In genomic region chr4:43668782-43669427, GRCm38 (mm10) we compare ENCODE assay signal across 8 mouse cellular contexts. TPM values are rescaled to one million over a fixed set of nuclear protein-coding genes. Genes with fewer than 3 reads are reported as not detected.
DNase-seq lines count a peak whose midpoint lies in the region; ATAC-seq and TF ChIP-seq lines count a peak whose summit lies in the region.

Gene Tmem8b (plus strand): TSS chr4:43668971.
Gene Fam221b (minus strand): TSS chr4:43669145.

- WGBS in forebrain, embryonic 15.5 days: 2% methylated on average over 37 of the region's 41 CpGs
- 3% methylated on average over 33 of the region's 41 CpGs for WGBS in lung, embryonic 15.5 days

- peak within 1 kb of the TSS; percentile 92 for H3K4me2 ChIP-seq in forebrain, embryonic 15.5 days (replicated peaks)
- peak within 1 kb of the TSS; percentile 87 for H3K4me2 ChIP-seq in lung, embryonic 15.5 days

- H3K4me3 ChIP-seq in ES-E14 (ENCODE audit: insufficient read depth in 1 of 2, low read depth in 1 of 2, low read length in 2 of 2, poor library complexity in 1 of 2, severe bottlenecking in 1 of 2): peak within 1 kb of the TSS; percentile 69 to 73
- H3K4me3 ChIP-seq in forebrain, embryonic 15.5 days: peak within 1 kb of the TSS; percentile 85
- H3K4me3 ChIP-seq in lung, embryonic 15.5 days: peak within 1 kb of the TSS; percentile 86

- H3K9me3 ChIP-seq in ES-E14 (ENCODE audit: control insufficient read depth, insufficient read depth, low read depth, low read length): no peaks in the 10 kb centered on the region
- no peaks in the 10 kb centered on the region for H3K9me3 ChIP-seq in forebrain, embryonic 15.5 days
- H3K9me3 ChIP-seq in lung, embryonic 15.5 days: no peaks in the 10 kb centered on the region

- no peaks in the 10 kb centered on the region for H3K36me3 ChIP-seq in ES-E14 (ENCODE audit: control insufficient read depth, insufficient read depth, low read length, poor library complexity, severe bottlenecking)
- H3K36me3 ChIP-seq in forebrain, embryonic 15.5 days: peaks cover under 1% of the 10 kb centered on the region; the same call in 1 of the 2 replicates
- H3K36me3 ChIP-seq in lung, embryonic 15.5 days: no peaks in the 10 kb centered on the region

- intact Hi-C loops in heart, postnatal 36 days (cut with DNase I): loop anchor here (5.0 kb wide), 1 partner anchor 92 kb away; the partner anchor contains the start of genes Gba2 and Rgp1

- no peaks in the 10 kb centered on the region for H3K27me3 ChIP-seq in forebrain, embryonic 15.5 days
- H3K27me3 ChIP-seq in lung, embryonic 15.5 days: peaks cover 25% of the 10 kb centered on the region; the same call in 1 of the 2 replicates

- ATAC-seq in forebrain, embryonic 15.5 days (replicated peaks): peak; percentile 96
- peak; percentile 93 for ATAC-seq in lung, embryonic 15.5 days (ENCODE audit: borderline replicate concordance, extremely low read depth, low FRiP score, low TSS enrichment)

- peak within 1 kb of the TSS; percentile 65 for H3K9ac ChIP-seq in ES-E14 (ENCODE audit: insufficient read depth, low read depth, low read length, poor library complexity, severe bottlenecking)
- H3K9ac ChIP-seq in forebrain, embryonic 15.5 days (replicated peaks): peak within 1 kb of the TSS; percentile 93
- H3K9ac ChIP-seq in lung, embryonic 15.5 days: peak within 1 kb of the TSS; percentile 83

- H3K4me1 ChIP-seq in ES-E14 (ENCODE audit: control insufficient read depth in 2 of 2, insufficient read depth in 2 of 2, low read length in 2 of 2, poor library complexity in 1 of 2): peaks cover 0 to 2% of the 10 kb centered on the region in 2 experiments; a peak in 1 of 4 replicates
- peaks cover 36% of the 10 kb centered on the region for H3K4me1 ChIP-seq in forebrain, embryonic 15.5 days
- peaks cover 21% of the 10 kb centered on the region for H3K4me1 ChIP-seq in lung, embryonic 15.5 days

- in situ Hi-C loops in ES-E14 (cut with MboI; ENCODE audit: low sequenced_read_pairs in 2 of 2, unreplicated experiment in 2 of 2): no loop called here

- peak; percentile 79 for DNase-seq in ES-E14 (ENCODE audit: low read depth, low spot score)
- peak; percentile 93 for DNase-seq in cerebellum, adult 11-12 months
- DNase-seq in heart, postnatal 36 days: peak; percentile 90 to 93
- DNase-seq in layer of hippocampus, adult 8-10 months (ENCODE audit: low spot score in 2 of 2): peak; percentile 82 to 89
- DNase-seq in ovary, adult 18-20 months (ENCODE audit: low spot score): peak; percentile 81
- peak; percentile 83 for DNase-seq in thymus, postnatal 0 days (ENCODE audit: low spot score)

- H3K27ac ChIP-seq in ES-E14 (ENCODE audit: insufficient read depth, low read depth, low read length, poor library complexity, severe bottlenecking): no peak within 1 kb of the TSS
- H3K27ac ChIP-seq in forebrain, embryonic 15.5 days (replicated peaks): peak within 1 kb of the TSS; percentile 36
- H3K27ac ChIP-seq in lung, embryonic 15.5 days: peak within 1 kb of the TSS; percentile 45

TF ChIP-seq in ES-E14, 5 proteins besides CTCF, POLR2A, EP300 and RAD21:
- TF ChIP-seq MAFK (IDR thresholded peaks at IDR 0.05; ENCODE audit: insufficient read depth, low read depth, low read length): no peak
- TF ChIP-seq HCFC1 (IDR thresholded peaks at IDR 0.05; ENCODE audit: borderline replicate concordance, insufficient read depth, low read length): no peak

RNA-seq across cellular contexts. Expression of gene Tmem8b, which starts in this region (rescaled TPM):
- total RNA-seq in ES-E14 (2012; rRNA removed): 1.4 and 1.9 TPM in 2 replicates
- 16.2 TPM in 2 replicates for polyA plus RNA-seq in forebrain, embryonic 15.5 days (2015; fragmentation: Nextera tagmentation; extraction: Ambion mirVana)
- total RNA-seq in heart, postnatal 36 days (2021): 10 to 100 TPM; 17.8 to 20.3 TPM
- total RNA-seq in layer of hippocampus, adult 8-10 months (2022): 10 to 100 TPM; 66.0 to 71.0 (median 68.4) TPM
- polyA plus RNA-seq in lung, embryonic 15.5 days (2015; fragmentation: Nextera tagmentation; extraction: Ambion mirVana): 4.2 and 4.9 TPM in 2 replicates
- 0.76 and 1.1 TPM in 2 replicates for polyA plus RNA-seq in thymus, postnatal 0 days (2015; fragmentation: Nextera tagmentation; extraction: Ambion mirVana)

RNA-seq across cellular contexts. Expression of gene Fam221b, which starts in this region (rescaled TPM):
- 9.3 and 13.3 TPM in 2 replicates for total RNA-seq in ES-E14 (2012; rRNA removed)
- 1.6 and 1.7 TPM in 2 replicates for polyA plus RNA-seq in forebrain, embryonic 15.5 days (2015; fragmentation: Nextera tagmentation; extraction: Ambion mirVana)
- under 1 TPM; 0.24 to 0.31 TPM for total RNA-seq in heart, postnatal 36 days (2021)
- total RNA-seq in layer of hippocampus, adult 8-10 months (2022): 1 to 10 TPM in 3 of 4 experiments, under 1 TPM in 1; 0.84 to 1.5 (median 1.1) TPM
- 2.1 and 2.3 TPM in 2 replicates for polyA plus RNA-seq in lung, embryonic 15.5 days (2015; fragmentation: Nextera tagmentation; extraction: Ambion mirVana)
- polyA plus RNA-seq in thymus, postnatal 0 days (2015; fragmentation: Nextera tagmentation; extraction: Ambion mirVana): 3.2 and 3.3 TPM in 2 replicates
